Mouse (Mus musculus): Measurements from ENCODE around the gene Elmo2. TPM values are rescaled to one million over a fixed set of nuclear protein-coding genes. Genes with fewer than 3 reads are reported as not detected.

Elmo2 gene
- total RNA-seq, 2 experiments from 2014 or later: 18.8 to 20.5 TPM

GRCm38 (mm10) chr2:165327386-165327785, 1.1 kb upstream of the Elmo2 start:
- intact Hi-C loops (cut with DNase I): loop anchor here (5.0 kb wide), 1 partner anchor 40 kb away; the partner anchor contains the start of gene Slc35c2
- DNase-seq (ENCODE audit: low spot score): no peak

GRCm38 (mm10) chr2:165325521-165326303, 567 bp downstream of the Elmo2 start:
- intact Hi-C loops (cut with DNase I): loop anchor here (5.0 kb wide), 1 partner anchor 38 kb away; the partner anchor contains the start of gene Slc35c2
- no peak for DNase-seq (ENCODE audit: low spot score)

- intact Hi-C loops (cut with DNase I): no loop called here
- DNase-seq (ENCODE audit: low spot score): no peak
Observed at GRCm38 (mm10) chr2:165323928-165324327, 2.4 kb downstream of the Elmo2 start.

DNA sequence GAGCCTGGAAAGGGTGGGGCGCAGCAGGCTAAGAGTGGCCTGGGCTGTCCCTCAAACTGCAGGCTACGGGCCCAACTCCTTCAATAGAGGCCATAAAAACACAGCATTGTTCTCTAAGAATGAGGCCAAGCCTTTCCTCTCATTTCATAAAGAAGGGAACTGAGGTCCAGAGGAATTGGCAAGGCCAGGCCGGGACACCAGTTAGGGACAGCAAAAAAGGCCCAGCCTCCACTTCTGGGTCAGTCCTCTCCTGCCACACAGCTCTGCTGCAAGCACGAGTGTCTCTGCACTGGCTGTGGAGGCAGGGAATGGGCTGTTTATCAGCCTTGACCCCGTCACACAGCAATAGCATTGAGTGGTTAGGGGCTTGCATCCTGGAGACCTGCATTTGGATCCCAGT, 2.8 kb downstream of the Elmo2 start:
- DNase-seq (ENCODE audit: low spot score): no peak

DNA sequence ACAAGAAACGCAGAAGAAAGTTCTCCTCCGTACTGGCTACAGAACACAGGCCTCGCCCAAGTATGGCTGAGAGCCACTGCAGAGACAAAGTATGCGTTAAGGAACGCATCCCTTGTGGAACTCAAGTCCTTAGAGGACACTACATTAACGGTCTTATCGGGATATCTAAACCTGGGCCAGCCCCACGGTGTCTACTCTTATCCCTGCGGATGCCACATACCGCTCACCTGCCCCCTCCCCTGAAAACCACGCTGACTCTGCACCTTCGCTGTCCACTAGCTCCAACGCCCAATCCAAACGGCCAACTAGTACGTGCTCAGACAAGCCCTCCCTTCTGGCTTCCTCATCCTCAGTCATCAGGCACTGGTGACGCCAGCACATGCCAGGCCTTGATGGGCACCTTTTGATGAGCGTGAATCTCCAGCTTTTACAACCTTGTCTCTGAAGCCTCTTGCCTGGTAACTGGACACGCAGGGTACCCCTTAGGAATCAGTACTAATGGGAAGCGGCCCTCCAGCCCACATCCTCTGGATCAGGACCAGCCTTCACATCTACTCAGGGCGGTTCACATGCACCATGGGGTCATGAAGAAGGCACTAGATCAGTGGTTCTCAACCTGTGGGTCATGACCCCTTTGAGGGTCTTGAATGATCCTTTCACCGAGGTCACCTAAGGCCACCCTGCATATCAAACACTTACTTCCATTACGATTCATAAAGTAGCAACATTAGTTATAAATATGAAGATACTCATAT, 4.1 kb downstream of the Elmo2 start:
- intact Hi-C loops (cut with DNase I): no loop called here
- no peak for DNase-seq (ENCODE audit: low spot score)

More for the DNA sequence above, 2.8 kb downstream of the Elmo2 start:
- intact Hi-C loops (cut with DNase I): no loop called here

GRCm38 (mm10) chr2:165321381-165321888, 4.8 kb downstream of the Elmo2 start:
- intact Hi-C loops (cut with DNase I): no loop called here
- no peak for DNase-seq (ENCODE audit: low spot score)

GRCm38 (mm10) chr2:165320531-165321150, 5.6 kb downstream of the Elmo2 start:
- peak; percentile 43 for DNase-seq (ENCODE audit: low spot score)
- intact Hi-C loops (cut with DNase I): no loop called here

DNA sequence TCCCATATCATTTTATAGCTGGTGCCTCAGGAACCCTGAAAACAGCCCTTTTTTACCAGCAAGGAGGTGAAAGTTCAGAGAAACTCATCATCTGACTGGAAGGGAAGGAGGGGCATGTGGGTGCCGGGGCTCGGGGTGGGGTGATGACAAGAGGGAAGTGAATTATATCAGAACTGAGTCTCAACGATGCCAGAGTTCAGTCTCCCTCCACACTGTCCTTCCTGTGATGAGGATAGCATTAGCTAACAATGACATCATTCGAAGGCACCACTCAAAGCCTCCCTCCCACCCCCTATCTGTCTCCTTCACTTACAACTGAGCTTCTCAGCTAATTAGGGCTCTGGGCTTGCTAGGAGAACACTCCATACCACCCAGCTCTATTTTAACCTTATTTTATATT, 6.8 kb downstream of the Elmo2 start:
- DNase-seq (ENCODE audit: low spot score): no peak
- intact Hi-C loops (cut with DNase I): no loop called here

DNA sequence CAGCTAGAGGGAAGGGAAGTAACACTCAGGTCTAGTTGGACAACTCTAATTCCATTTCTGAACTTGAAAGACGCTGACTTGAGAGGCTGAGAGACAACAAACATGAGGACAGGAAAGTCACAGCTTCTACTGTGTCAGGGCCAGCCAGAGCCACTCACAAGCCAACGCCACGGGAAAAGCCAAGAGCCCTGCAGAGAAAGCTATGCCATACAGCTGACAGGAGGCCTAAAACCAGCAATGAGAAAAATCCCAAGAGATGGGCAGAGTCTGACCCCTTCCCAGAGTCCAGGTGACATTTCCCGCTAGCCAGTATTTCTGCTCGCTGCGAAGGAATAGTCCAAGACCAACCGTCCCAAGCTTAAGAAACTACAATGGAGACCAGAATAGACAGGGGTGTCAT, 7.3 kb downstream of the Elmo2 start:
- DNase-seq (ENCODE audit: low spot score): no peak

GRCm38 (mm10) chr2:165317621-165318263, 8.5 kb downstream of the Elmo2 start:
- no peak for DNase-seq (ENCODE audit: low spot score)
- intact Hi-C loops (cut with DNase I): no loop called here

More for the DNA sequence above, 7.3 kb downstream of the Elmo2 start:
- intact Hi-C loops (cut with DNase I): no loop called here

DNA sequence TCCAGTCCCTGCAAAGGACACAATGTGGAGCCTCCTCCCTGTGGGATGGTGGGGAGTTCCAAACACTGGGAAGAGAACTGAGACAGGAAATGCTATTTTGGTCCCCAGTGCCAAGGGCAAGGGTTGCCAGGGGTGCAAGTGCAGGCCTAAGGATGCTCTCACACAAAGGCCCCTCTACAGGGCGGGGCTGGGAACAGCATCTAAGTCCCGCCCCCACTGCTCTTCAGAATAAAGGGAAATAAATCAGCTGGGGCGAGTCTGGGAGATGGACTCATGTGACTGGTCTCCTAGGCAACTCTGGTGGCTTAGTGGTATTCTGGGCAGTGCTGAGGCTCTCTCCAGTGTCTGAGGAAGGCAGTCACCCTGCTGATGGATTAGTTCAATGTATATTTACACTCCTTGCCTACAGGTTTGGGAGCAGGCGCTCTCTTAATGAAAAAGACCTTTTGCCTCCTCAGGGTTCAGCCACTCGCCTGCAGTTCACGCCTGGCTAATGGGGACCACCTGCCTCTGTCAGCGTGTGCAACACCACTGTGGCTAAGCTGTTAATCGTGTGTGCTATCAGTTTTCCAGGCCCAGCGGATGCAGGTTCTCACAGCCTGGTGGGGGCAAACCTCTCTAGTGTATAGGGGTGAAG, 9.3 kb downstream of the Elmo2 start:
- intact Hi-C loops (cut with DNase I): no loop called here
- DNase-seq (ENCODE audit: low spot score): no peak

DNA sequence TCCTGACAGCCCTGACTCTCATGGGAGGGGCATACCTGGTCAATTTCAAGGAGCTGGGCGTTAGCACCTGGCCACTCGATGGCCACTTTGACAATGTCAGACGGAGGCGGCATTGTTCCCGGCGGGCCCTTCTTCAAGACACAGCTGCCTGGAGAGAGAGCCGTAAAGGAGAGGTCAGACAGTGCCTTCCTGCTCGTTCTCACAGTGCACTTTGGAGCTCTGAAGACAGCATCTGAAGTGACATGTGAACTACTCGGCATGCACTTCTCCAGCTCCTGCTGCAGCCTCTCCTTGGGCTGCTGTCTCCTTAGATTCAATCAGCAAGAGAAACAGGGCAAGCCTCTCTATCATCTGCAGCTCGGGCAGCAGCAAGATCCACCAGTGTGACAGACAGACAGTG, 10.1 kb downstream of the Elmo2 start:
- intact Hi-C loops (cut with DNase I): no loop called here
- DNase-seq (ENCODE audit: low spot score): no peak

GRCm38 (mm10) chr2:165314197-165314596, 12.1 kb downstream of the Elmo2 start:
- intact Hi-C loops (cut with DNase I): no loop called here
- DNase-seq (ENCODE audit: low spot score): no peak

GRCm38 (mm10) chr2:165312381-165312780, 13.9 kb downstream of the Elmo2 start:
- intact Hi-C loops (cut with DNase I): no loop called here
- no peak for DNase-seq (ENCODE audit: low spot score)

DNA sequence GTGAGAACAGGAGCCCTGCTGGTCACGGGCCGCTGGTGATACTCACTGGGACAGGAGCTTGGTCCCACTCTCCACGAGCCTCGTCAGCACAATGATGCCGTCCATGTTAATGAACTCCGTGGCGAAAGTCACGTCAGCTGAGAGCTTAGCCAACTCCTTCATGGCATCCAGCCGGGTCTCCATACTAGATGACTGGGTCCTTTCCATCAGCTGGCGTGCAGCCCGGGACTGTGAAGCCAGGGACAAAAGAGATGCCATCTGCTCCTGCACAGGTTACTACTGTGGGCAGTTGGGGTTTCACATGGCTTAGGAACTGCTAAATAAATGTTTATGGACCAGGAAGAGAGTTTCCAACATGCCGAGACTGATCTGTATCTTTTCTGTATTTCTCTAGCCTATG, 14.7 kb downstream of the Elmo2 start:
- intact Hi-C loops (cut with DNase I): no loop called here
- DNase-seq (ENCODE audit: low spot score): no peak

- DNase-seq (ENCODE audit: low spot score): no peak
- intact Hi-C loops (cut with DNase I): no loop called here
Observed at GRCm38 (mm10) chr2:165310818-165311425, 15.4 kb downstream of the Elmo2 start.

GRCm38 (mm10) chr2:165307801-165308200, 18.5 kb downstream of the Elmo2 start:
- intact Hi-C loops (cut with DNase I): no loop called here
- DNase-seq (ENCODE audit: low spot score): no peak

DNA sequence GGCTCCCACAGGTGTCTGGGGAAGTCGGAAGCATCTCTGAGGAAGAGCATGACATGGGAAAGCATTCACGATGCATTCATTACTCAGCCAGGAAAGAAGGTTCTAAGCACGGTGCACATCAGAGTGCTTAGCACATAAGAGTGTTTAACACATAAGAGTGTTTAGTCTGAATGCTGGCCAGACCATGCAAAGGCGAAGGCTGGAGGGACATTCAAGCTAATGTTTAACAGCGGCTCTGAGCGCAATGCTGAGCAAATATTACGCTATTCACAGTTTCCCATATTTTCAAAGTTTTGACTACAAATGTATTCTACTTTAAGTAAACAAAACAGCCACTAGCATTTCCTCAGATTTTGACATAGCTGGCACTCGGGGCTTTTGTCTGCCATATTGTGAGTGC, 20.8 kb downstream of the Elmo2 start:
- intact Hi-C loops (cut with DNase I): no loop called here
- DNase-seq (ENCODE audit: low spot score): no peak

- DNase-seq (ENCODE audit: low spot score): no peak
- intact Hi-C loops (cut with DNase I): no loop called here
Observed at GRCm38 (mm10) chr2:165304819-165305218, 21.5 kb downstream of the Elmo2 start.

All from heart, postnatal 25 days (tissue).